Mouse (Mus musculus): ENCODE measurements around the gene Utrn. TPM values are rescaled to one million over a fixed set of nuclear protein-coding genes. Genes with fewer than 3 reads are reported as not detected.

Utrn gene
- polyA plus RNA-seq, 1 experiment from 2014 or later: 25.6 TPM

GRCm38 (mm10) chr10:12893339-12893738 is 24.2 kb upstream of the Utrn start:
- Histone ChIP-seq H3K36me3 (no peaks in the 10 kb centered on the region), H3K9ac (no peak overlapping the region), H3K4me3 (no peak overlapping the region), H3K4me1 (replicated peaks) (no peaks in the 10 kb centered on the region), H3K9me3 (no peaks in the 10 kb centered on the region), H3K4me2 (no peak overlapping the region), H3K27ac (replicated peaks) (no peak overlapping the region), H3K27me3 (no peaks in the 10 kb centered on the region)
- 100% methylated on average over 3 of the region's 3 CpGs for WGBS
- no peak for ATAC-seq (ENCODE audit: low FRiP score, low read depth)

GRCm38 (mm10) chr10:12888373-12888772 is 19.2 kb upstream of the Utrn start:
- no peak overlapping the region for H3K9ac ChIP-seq
- no peaks in the 10 kb centered on the region for H3K27me3 ChIP-seq
- ATAC-seq (ENCODE audit: low FRiP score, low read depth): no peak
- no peak overlapping the region for H3K4me2 ChIP-seq
- no peak overlapping the region for H3K4me3 ChIP-seq
- WGBS: 85% methylated on average over 13 of the region's 13 CpGs
- H3K4me1 ChIP-seq (replicated peaks): no peaks in the 10 kb centered on the region
- no peak overlapping the region for H3K27ac ChIP-seq (replicated peaks)
- no peaks in the 10 kb centered on the region for H3K36me3 ChIP-seq
- H3K9me3 ChIP-seq: no peaks in the 10 kb centered on the region

- Histone ChIP-seq H3K27ac (replicated peaks) (no peak overlapping the region), H3K27me3 (no peaks in the 10 kb centered on the region), H3K9ac (no peak overlapping the region), H3K9me3 (no peaks in the 10 kb centered on the region), H3K4me2 (no peak overlapping the region), H3K4me3 (no peak overlapping the region), H3K4me1 (replicated peaks) (no peaks in the 10 kb centered on the region), H3K36me3 (no peaks in the 10 kb centered on the region)
- ATAC-seq (ENCODE audit: low FRiP score, low read depth): no peak
- 77% methylated on average over 2 of the region's 2 CpGs for WGBS
Observed at GRCm38 (mm10) chr10:12887792-12888191, 18.6 kb upstream of the Utrn start.

- no peak for ATAC-seq (ENCODE audit: low FRiP score, low read depth)
- Histone ChIP-seq H3K4me1 (replicated peaks) (no peaks in the 10 kb centered on the region), H3K27ac (replicated peaks) (no peak overlapping the region), H3K4me2 (no peak overlapping the region), H3K27me3 (no peaks in the 10 kb centered on the region), H3K4me3 (no peak overlapping the region), H3K9me3 (no peaks in the 10 kb centered on the region), H3K36me3 (no peaks in the 10 kb centered on the region), H3K9ac (no peak overlapping the region)
- WGBS: 61% methylated on average over 8 of the region's 8 CpGs
Observed at GRCm38 (mm10) chr10:12884308-12884948, 15.3 kb upstream of the Utrn start.

GRCm38 (mm10) chr10:12881911-12882310 is 12.7 kb upstream of the Utrn start:
- Histone ChIP-seq H3K9ac (no peak overlapping the region), H3K27ac (replicated peaks) (no peak overlapping the region), H3K4me3 (no peak overlapping the region), H3K4me2 (no peak overlapping the region), H3K36me3 (no peaks in the 10 kb centered on the region), H3K4me1 (replicated peaks) (0 out of 2 replicates have a peak, but pooled peaks cover 4% of the 10 kb centered on the region), H3K9me3 (no peaks in the 10 kb centered on the region), H3K27me3 (0 out of 2 replicates have a peak, but pooled peaks cover 3% of the 10 kb centered on the region)
- ATAC-seq (ENCODE audit: low FRiP score, low read depth): no peak
- 83% methylated on average over 4 of the region's 4 CpGs for WGBS

GRCm38 (mm10) chr10:12879313-12879695 is 10.1 kb upstream of the Utrn start:
- no peak overlapping the region for H3K4me3 ChIP-seq
- H3K27me3 ChIP-seq: 0 out of 2 replicates have a peak, but pooled peaks cover 3% of the 10 kb centered on the region
- no peaks in the 10 kb centered on the region for H3K36me3 ChIP-seq
- H3K9ac ChIP-seq: no peak overlapping the region
- H3K27ac ChIP-seq (replicated peaks): no peak overlapping the region
- H3K4me1 ChIP-seq (replicated peaks): 0 out of 2 replicates have a peak, but pooled peaks cover 4% of the 10 kb centered on the region
- ATAC-seq (ENCODE audit: low FRiP score, low read depth): no peak
- H3K4me2 ChIP-seq: 0 out of 2 replicates have a peak overlapping the region, but pooled peaks have one; percentile 29
- no peaks in the 10 kb centered on the region for H3K9me3 ChIP-seq
- WGBS: 6% methylated on average over 3 of the region's 3 CpGs

- no peaks in the 10 kb centered on the region for H3K9me3 ChIP-seq
- no peak for ATAC-seq (ENCODE audit: low FRiP score, low read depth)
- H3K27ac ChIP-seq (replicated peaks): no peak overlapping the region
- no peaks in the 10 kb centered on the region for H3K36me3 ChIP-seq
- H3K27me3 ChIP-seq: 0 out of 2 replicates have a peak, but pooled peaks cover 3% of the 10 kb centered on the region
- 0 out of 2 replicates have a peak, but pooled peaks cover 4% of the 10 kb centered on the region for H3K4me1 ChIP-seq (replicated peaks)
- no peak overlapping the region for H3K9ac ChIP-seq
- no peak overlapping the region for H3K4me3 ChIP-seq
- H3K4me2 ChIP-seq: peak overlapping the region; percentile 29; the same call in 1 of the 2 replicates
- 7% methylated on average over 14 of the region's 14 CpGs for WGBS
Observed at GRCm38 (mm10) chr10:12878661-12879312, 9.6 kb upstream of the Utrn start.

GRCm38 (mm10) chr10:12876426-12876825 is 7.3 kb upstream of the Utrn start:
- Histone ChIP-seq H3K27me3 (0 out of 2 replicates have a peak, but pooled peaks cover 3% of the 10 kb centered on the region), H3K4me2 (no peak overlapping the region), H3K36me3 (no peaks in the 10 kb centered on the region), H3K4me1 (replicated peaks) (0 out of 2 replicates have a peak, but pooled peaks cover 4% of the 10 kb centered on the region), H3K9me3 (no peaks in the 10 kb centered on the region), H3K4me3 (no peak overlapping the region), H3K9ac (no peak overlapping the region), H3K27ac (replicated peaks) (no peak overlapping the region)
- 93% methylated on average over 3 of the region's 3 CpGs for WGBS
- ATAC-seq (ENCODE audit: low FRiP score, low read depth): no peak

- H3K9me3 ChIP-seq: no peaks in the 10 kb centered on the region
- no peak overlapping the region for H3K9ac ChIP-seq
- 92% methylated on average over 4 of the region's 4 CpGs for WGBS
- H3K4me1 ChIP-seq (replicated peaks): 0 out of 2 replicates have a peak, but pooled peaks cover 4% of the 10 kb centered on the region
- H3K27me3 ChIP-seq: 0 out of 2 replicates have a peak, but pooled peaks cover 3% of the 10 kb centered on the region
- ATAC-seq (ENCODE audit: low FRiP score, low read depth): no peak
- H3K4me2 ChIP-seq: no peak overlapping the region
- H3K4me3 ChIP-seq: no peak overlapping the region
- H3K36me3 ChIP-seq: no peaks in the 10 kb centered on the region
- H3K27ac ChIP-seq (replicated peaks): no peak overlapping the region
Observed at GRCm38 (mm10) chr10:12875410-12875809, 6.2 kb upstream of the Utrn start.

GRCm38 (mm10) chr10:12874577-12875277 is 5.6 kb upstream of the Utrn start:
- no peak overlapping the region for H3K27ac ChIP-seq (replicated peaks)
- WGBS: 85% methylated on average over 8 of the region's 8 CpGs
- H3K4me2 ChIP-seq: no peak overlapping the region
- no peak for ATAC-seq (ENCODE audit: low FRiP score, low read depth)
- H3K36me3 ChIP-seq: no peaks in the 10 kb centered on the region
- no peak overlapping the region for H3K9ac ChIP-seq
- 0 out of 2 replicates have a peak, but pooled peaks cover 4% of the 10 kb centered on the region for H3K4me1 ChIP-seq (replicated peaks)
- 0 out of 2 replicates have a peak, but pooled peaks cover 3% of the 10 kb centered on the region for H3K27me3 ChIP-seq
- no peak overlapping the region for H3K4me3 ChIP-seq
- no peaks in the 10 kb centered on the region for H3K9me3 ChIP-seq

- Histone ChIP-seq H3K27me3 (no peaks in the 10 kb centered on the region), H3K4me1 (replicated peaks) (peaks cover 17% of the 10 kb centered on the region), H3K4me3 (peak overlapping the region; percentile 64), H3K36me3 (no peaks in the 10 kb centered on the region), H3K27ac (replicated peaks) (no peak overlapping the region), H3K9me3 (no peaks in the 10 kb centered on the region), H3K4me2 (peak overlapping the region; percentile 88), H3K9ac (no peak overlapping the region)
- WGBS: 17% methylated on average over 1 of the region's 1 CpGs
- no peak for ATAC-seq (ENCODE audit: low FRiP score, low read depth)
Observed at GRCm38 (mm10) chr10:12869846-12870245, 681 bp upstream of the Utrn start.

Measured in hindbrain, embryonic 15.5 days (tissue).